Mouse (Mus musculus): ENCODE measurements at regions not wholly inside any gene's neighbourhood (a gene's known extent, or its start where the extent isn't known, plus 50 kb on each side); places are given as distances from the start of the nearest gene placed in this dataset.

GRCm38 (mm10) chr2:11375092-11375491 lies 178.8 kb downstream of the Pfkfb3 start:
- dilution Hi-C loops (cut with MboI; ENCODE audit: extremely low pct_ligation_motif_present, extremely low pct_unique_long_range_greater_than_20kb, low sequenced_read_pairs) (no loop called here), in situ Hi-C loops (cut with MboI; ENCODE audit: low pct_ligation_motif_present, low pct_unique_long_range_greater_than_20kb, low sequenced_read_pairs) (no loop called here)
- H3K27ac ChIP-seq (ENCODE audit: insufficient read depth, low read depth) = no peak overlapping the region
- H3K4me3 ChIP-seq (replicated peaks in 1 of 3; ENCODE audit: low read depth in 2 of 3, low read length in 2 of 3, poor library complexity in 1 of 3) = no peak overlapping the region
- H3K4me2 ChIP-seq (ENCODE audit: insufficient read depth, low read depth, poor library complexity, severe bottlenecking) = peak overlapping the region; percentile 30; the same call in 1 of the 2 replicates
- H3K9me3 ChIP-seq (replicated peaks; ENCODE audit: low read length) = no peaks in the 10 kb centered on the region
- no peaks in the 10 kb centered on the region for H3K36me3 ChIP-seq (replicated peaks in 1 of 2; ENCODE audit: control insufficient read depth in 1 of 2, insufficient read depth in 1 of 2, low read length in 1 of 2)
- H3K9ac ChIP-seq (ENCODE audit: insufficient read depth, low read depth) = no peak overlapping the region
- peaks cover 14 to 34% of the 10 kb centered on the region in 2 experiments for H3K4me1 ChIP-seq (ENCODE audit: control insufficient read depth in 1 of 2, insufficient read depth in 2 of 2)
- H3K79me2 ChIP-seq (replicated peaks; ENCODE audit: control insufficient read depth, extremely low read depth, insufficient read depth, poor library complexity, severe bottlenecking) = no peaks in the 10 kb centered on the region
- H3K27me3 ChIP-seq (replicated peaks) = no peaks in the 10 kb centered on the region
- peak; percentile 27; the same call in 1 of the 2 replicates for TF ChIP-seq JUND (conservative IDR thresholded peaks at IDR 0.05; ENCODE audit: low read depth, low read length)
- TF ChIP-seq MAZ (IDR thresholded peaks at IDR 0.05; ENCODE audit: low read depth, low read length) = peak; percentile 44; the same call in 1 of the 2 replicates
- peak; percentile 76 for TF ChIP-seq ZNF384 (IDR thresholded peaks at IDR 0.05; ENCODE audit: low read depth, low read length)
- peak; percentile 69; the same call in 1 of the 2 replicates for TF ChIP-seq MAFK (IDR thresholded peaks at IDR 0.05; ENCODE audit: insufficient replicate concordance, low read length)
- TF ChIP-seq E2F4 (IDR thresholded peaks at IDR 0.05; ENCODE audit: insufficient replicate concordance, low read depth, low read length) = no peak
- peak; percentile 86 for TF ChIP-seq ELF1 (IDR thresholded peaks at IDR 0.05; ENCODE audit: low read depth, low read length)
- TF ChIP-seq JUN (IDR thresholded peaks at IDR 0.05; ENCODE audit: insufficient read depth, low read depth, low read length) = peak; percentile 40; the same call in 1 of the 2 replicates
- peak; percentile 80 for TF ChIP-seq BHLHE40 (IDR thresholded peaks at IDR 0.05; ENCODE audit: low read depth, low read length)
- peak; percentile 87 for TF ChIP-seq ETS1 (conservative IDR thresholded peaks at IDR 0.05; ENCODE audit: low read depth, low read length)
- peak; percentile 69; the same call in 1 of the 2 replicates for TF ChIP-seq MYC (IDR thresholded peaks at IDR 0.05; ENCODE audit: low read depth, low read length)
- TF ChIP-seq MEF2A (IDR thresholded peaks at IDR 0.05; ENCODE audit: borderline replicate concordance, low read depth, low read length) = peak; percentile 88
- TF ChIP-seq MAX (IDR thresholded peaks at IDR 0.05; ENCODE audit: low read length) = peak; percentile 75; the same call in 1 of the 2 replicates
- TF ChIP-seq TCF12 (IDR thresholded peaks at IDR 0.05; ENCODE audit: low read depth, low read length) = peak; percentile 84
- no peak for TF ChIP-seq SMC3 (IDR thresholded peaks at IDR 0.05; ENCODE audit: low read depth, low read length)
- TF ChIP-seq RCOR1 (conservative IDR thresholded peaks at IDR 0.05; ENCODE audit: low read depth, low read length) = peak; percentile 42; the same call in 1 of the 2 replicates
- peak; percentile 88 for TF ChIP-seq EP300 (IDR thresholded peaks at IDR 0.05; ENCODE audit: low read length)
- TF ChIP-seq SIN3A (IDR thresholded peaks at IDR 0.05; ENCODE audit: low read length) = peak; percentile 71
- no peak for TF ChIP-seq NRF1 (IDR thresholded peaks at IDR 0.05; ENCODE audit: low read depth, low read length)
- peak; percentile 85 for TF ChIP-seq IRF4 (IDR thresholded peaks at IDR 0.05; ENCODE audit: low read depth, low read length)
- TF ChIP-seq CHD2 (IDR thresholded peaks at IDR 0.05; ENCODE audit: low read length) = no peak
- no peak for TF ChIP-seq POLR2A (IDR thresholded peaks at IDR 0.05; ENCODE audit: low read depth, low read length)
- TF ChIP-seq MXI1 (IDR thresholded peaks at IDR 0.05; ENCODE audit: low read depth, low read length) = no peak; the same call in 1 of the 2 replicates
- 0 out of 2 replicates have a peak, but pooled peaks have one; percentile 59 for TF ChIP-seq TBP (conservative IDR thresholded peaks at IDR 0.05; ENCODE audit: low read depth, low read length)
- peak; percentile 90 for DNase-seq (ENCODE audit: extremely low read depth)

All from CH12.LX (cell line).